In genomic region chr7:137726031-137726430, GRCm38 (mm10) we compare ENCODE assay signal across 15 mouse cellular contexts.
DNase-seq lines count a peak whose midpoint lies in the region; ATAC-seq and TF ChIP-seq lines count a peak whose summit lies in the region.
"Had no signal": no experiment of that assay in that cellular context is flagged by ENCODE, and none has a peak within 500 bp of the region (broad histone marks: within the 10 kb centered on the region; RNA-seq: fewer than 3 reads in every experiment).

No protein-coding gene starts in this region.

- 0 out of 2 replicates have a peak, but pooled peaks cover 3% of the 10 kb centered on the region for H3K9me3 ChIP-seq in embryonic facial prominence, embryonic 14.5 days (ENCODE audit: control insufficient read depth, low read length)
- no peaks in the 10 kb centered on the region for H3K9me3 ChIP-seq in embryonic facial prominence, embryonic 10.5 days
- H3K9me3 ChIP-seq in hindbrain, postnatal 0 days (ENCODE audit: low read length), result no peaks in the 10 kb centered on the region; the same call in 1 of the 2 replicates
- H3K9me3 ChIP-seq in hindbrain, embryonic 10.5 days, result no peaks in the 10 kb centered on the region
- no peaks in the 10 kb centered on the region for H3K9me3 ChIP-seq in lung, embryonic 14.5 days (ENCODE audit: low read depth, low read length)
- H3K9me3 ChIP-seq: liver, embryonic 12.5 days had no signal

- no peak overlapping the region for H3K4me2 ChIP-seq in embryonic facial prominence, embryonic 14.5 days (ENCODE audit: low read depth, low read length)
- H3K4me2 ChIP-seq in hindbrain, postnatal 0 days (ENCODE audit: low read depth, low read length), result no peak overlapping the region
- H3K4me2 ChIP-seq in lung, embryonic 14.5 days, result no peak overlapping the region
- H3K4me2 ChIP-seq: liver, embryonic 12.5 days had no signal

- no peaks in the 10 kb centered on the region for H3K27me3 ChIP-seq in embryonic facial prominence, embryonic 14.5 days (replicated peaks; ENCODE audit: control insufficient read depth, insufficient read depth, low read length)
- no peaks in the 10 kb centered on the region for H3K27me3 ChIP-seq in embryonic facial prominence, embryonic 10.5 days (replicated peaks; ENCODE audit: low read depth, poor library complexity, severe bottlenecking)
- no peaks in the 10 kb centered on the region for H3K27me3 ChIP-seq in hindbrain, postnatal 0 days (ENCODE audit: insufficient read depth, low read length)
- H3K27me3 ChIP-seq in hindbrain, embryonic 10.5 days (ENCODE audit: insufficient read depth, poor library complexity, severe bottlenecking), result no peaks in the 10 kb centered on the region
- no peaks in the 10 kb centered on the region for H3K27me3 ChIP-seq in lung, embryonic 14.5 days (ENCODE audit: insufficient read depth, low read length)
- H3K27me3 ChIP-seq: liver, embryonic 12.5 days; megakaryocyte, embryonic 14.5 days had no signal

- H3K36me3 ChIP-seq in embryonic facial prominence, embryonic 14.5 days (ENCODE audit: control insufficient read depth, insufficient read depth, low read length), result no peaks in the 10 kb centered on the region
- no peaks in the 10 kb centered on the region for H3K36me3 ChIP-seq in embryonic facial prominence, embryonic 10.5 days (replicated peaks)
- no peaks in the 10 kb centered on the region for H3K36me3 ChIP-seq in hindbrain, postnatal 0 days (ENCODE audit: insufficient read depth, low read length)
- H3K36me3 ChIP-seq in hindbrain, embryonic 10.5 days, result no peaks in the 10 kb centered on the region
- H3K36me3 ChIP-seq in lung, embryonic 14.5 days (ENCODE audit: insufficient read depth), result no peaks in the 10 kb centered on the region
- H3K36me3 ChIP-seq: liver, embryonic 12.5 days had no signal

- DNase-seq in embryonic facial prominence, embryonic 14.5 days (ENCODE audit: low spot score), result peak; percentile 53
- DNase-seq in embryonic facial prominence, embryonic 10.5 days (ENCODE audit: low spot score), result no peak
- peak; percentile 66 for DNase-seq in hindbrain, postnatal 0 days (ENCODE audit: low spot score)
- no peak for DNase-seq in hindbrain, embryonic 10.5 days (ENCODE audit: low spot score)
- peak; percentile 76 for DNase-seq in lung, embryonic 14.5 days
- DNase-seq in lung, adult 2 months, result no peak
- DNase-seq in embryo, embryonic 11 days, result peak; percentile 17
- no peak for DNase-seq in frontal cortex, postnatal 36 days (ENCODE audit: low spot score in 2 of 2)
- DNase-seq: cerebellum, adult 11-12 months; gastrocnemius, postnatal 25 days; thymus, adult 18-20 months had no signal

- peak; percentile 19; the same call in 1 of the 2 replicates for ATAC-seq in embryonic facial prominence, embryonic 14.5 days (ENCODE audit: low read depth)
- peak; percentile 40; the same call in 1 of the 2 replicates for ATAC-seq in hindbrain, postnatal 0 days
- ATAC-seq in lung, embryonic 14.5 days (ENCODE audit: insufficient read depth), result peak; percentile 60
- ATAC-seq: liver, embryonic 12.5 days had no signal

- H3K9ac ChIP-seq in embryonic facial prominence, embryonic 14.5 days (ENCODE audit: low read depth, low read length), result no peak overlapping the region
- no peak overlapping the region for H3K9ac ChIP-seq in hindbrain, postnatal 0 days (replicated peaks; ENCODE audit: low read length)
- no peak overlapping the region for H3K9ac ChIP-seq in lung, embryonic 14.5 days
- H3K9ac ChIP-seq: liver, embryonic 12.5 days had no signal

- TF ChIP-seq CTCF in hindbrain, postnatal 0 days (IDR thresholded peaks at IDR 0.05; ENCODE audit: low read depth), result no peak
- TF ChIP-seq CTCF in lung, embryonic 14.5 days (IDR thresholded peaks at IDR 0.05; ENCODE audit: low read depth), result no peak
- TF ChIP-seq CTCF in lung, adult 2 months (IDR thresholded peaks at IDR 0.05; ENCODE audit: insufficient read depth, low read length), result no peak

- TF ChIP-seq POLR2A in lung, adult 2 months (IDR thresholded peaks at IDR 0.05; ENCODE audit: borderline replicate concordance, extremely low read depth, low read depth, low read length), result no peak

- 61% methylated on average over 7 of the region's 7 CpGs for WGBS in embryonic facial prominence, embryonic 14.5 days
- WGBS in embryonic facial prominence, embryonic 10.5 days, result 87% methylated on average over 7 of the region's 7 CpGs
- 57% methylated on average over 7 of the region's 7 CpGs for WGBS in hindbrain, postnatal 0 days
- 83% methylated on average over 7 of the region's 7 CpGs for WGBS in hindbrain, embryonic 10.5 days
- WGBS in lung, embryonic 14.5 days, result 45% methylated on average over 7 of the region's 7 CpGs
- 65% methylated on average over 7 of the region's 7 CpGs for WGBS in lung, adult 2 months

- H3K4me1 ChIP-seq in embryonic facial prominence, embryonic 14.5 days (ENCODE audit: control insufficient read depth, insufficient read depth, low read length), result peaks cover 8% of the 10 kb centered on the region; the same call in 1 of the 2 replicates
- H3K4me1 ChIP-seq in embryonic facial prominence, embryonic 10.5 days, result no peaks in the 10 kb centered on the region
- peaks cover 11% of the 10 kb centered on the region; the same call in 1 of the 2 replicates for H3K4me1 ChIP-seq in hindbrain, postnatal 0 days (ENCODE audit: insufficient read depth, low read length)
- H3K4me1 ChIP-seq in hindbrain, embryonic 10.5 days (replicated peaks), result peaks cover 3% of the 10 kb centered on the region; the same call in 1 of the 2 replicates
- H3K4me1 ChIP-seq in lung, embryonic 14.5 days (ENCODE audit: insufficient read depth), result peaks cover 9% of the 10 kb centered on the region; the same call in 1 of the 2 replicates
- H3K4me1 ChIP-seq in lung, adult 2 months (ENCODE audit: control insufficient read depth, insufficient read depth, low read length), result no peaks in the 10 kb centered on the region
- H3K4me1 ChIP-seq: liver, embryonic 12.5 days; megakaryocyte, embryonic 14.5 days had no signal

- no peak overlapping the region for H3K27ac ChIP-seq in embryonic facial prominence, embryonic 14.5 days (replicated peaks; ENCODE audit: low read depth, low read length)
- no peak overlapping the region for H3K27ac ChIP-seq in embryonic facial prominence, embryonic 10.5 days (replicated peaks)
- no peak overlapping the region for H3K27ac ChIP-seq in hindbrain, postnatal 0 days
- no peak overlapping the region for H3K27ac ChIP-seq in hindbrain, embryonic 10.5 days
- 0 out of 2 replicates have a peak overlapping the region, but pooled peaks have one; percentile 33 for H3K27ac ChIP-seq in lung, embryonic 14.5 days (ENCODE audit: low read depth)
- H3K27ac ChIP-seq: layer of hippocampus, adult 2 months; left cerebral cortex, adult 2 months; liver, embryonic 12.5 days had no signal

- H3K4me3 ChIP-seq in embryonic facial prominence, embryonic 14.5 days (ENCODE audit: low read depth, low read length), result no peak overlapping the region
- H3K4me3 ChIP-seq in embryonic facial prominence, embryonic 10.5 days, result no peak overlapping the region
- no peak overlapping the region for H3K4me3 ChIP-seq in hindbrain, postnatal 0 days (ENCODE audit: low read length)
- H3K4me3 ChIP-seq in hindbrain, embryonic 10.5 days, result no peak overlapping the region
- H3K4me3 ChIP-seq in lung, embryonic 14.5 days (ENCODE audit: low read depth, low read length), result no peak overlapping the region
- H3K4me3 ChIP-seq in lung, adult 2 months (replicated peaks; ENCODE audit: extremely low read depth, low read depth, low read length), result no peak overlapping the region
- H3K4me3 ChIP-seq: layer of hippocampus, adult 2 months; left cerebral cortex, adult 2 months; liver, embryonic 12.5 days; megakaryocyte, embryonic 14.5 days had no signal

Comparison
In these comparisons a context has a peak if more than half of its experiments do, and no peak if none do; other contexts are left out.
1. DNase-seq: peak in embryonic facial prominence, embryonic 14.5 days (single experiment), hindbrain, postnatal 0 days (single experiment), lung, embryonic 14.5 days (single experiment) and embryo, embryonic 11 days (single experiment); none in embryonic facial prominence, embryonic 10.5 days (single experiment), hindbrain, embryonic 10.5 days (single experiment), lung, adult 2 months (single experiment) and frontal cortex, postnatal 36 days (0 of 2).
2. Peak in every context shown above with its lines, with median percentiles within 50 percentile points of each other: ATAC-seq.